Mouse (Mus musculus): ENCODE data around the gene Acsbg2. TPM values are rescaled to one million over a fixed set of nuclear protein-coding genes. Genes with fewer than 3 reads are reported as not detected.

Acsbg2 gene
- total RNA-seq, 1 experiment from 2014 or later = 0.44 TPM

DNA sequence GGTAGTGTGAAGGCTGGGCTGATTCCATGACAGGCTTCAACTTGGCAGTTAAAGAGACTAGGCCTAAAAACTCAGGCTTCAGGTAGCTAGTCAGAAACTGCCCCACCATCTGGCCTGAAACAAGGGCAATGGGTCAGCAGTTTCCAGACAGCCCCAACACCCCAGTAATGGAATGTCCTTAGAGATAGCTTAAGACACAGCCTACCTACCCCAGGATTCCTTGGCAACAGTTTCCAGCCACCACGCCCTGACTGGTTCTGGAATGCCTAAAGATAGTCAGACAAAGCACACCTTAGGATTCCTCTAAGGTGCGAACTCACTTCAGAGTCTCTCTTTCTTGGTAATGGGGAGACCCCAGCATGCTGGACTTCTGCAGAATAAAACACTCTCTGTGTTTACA lies 51.9 kb downstream of the Acsbg2 start:
- DNase-seq = no peak

DNA sequence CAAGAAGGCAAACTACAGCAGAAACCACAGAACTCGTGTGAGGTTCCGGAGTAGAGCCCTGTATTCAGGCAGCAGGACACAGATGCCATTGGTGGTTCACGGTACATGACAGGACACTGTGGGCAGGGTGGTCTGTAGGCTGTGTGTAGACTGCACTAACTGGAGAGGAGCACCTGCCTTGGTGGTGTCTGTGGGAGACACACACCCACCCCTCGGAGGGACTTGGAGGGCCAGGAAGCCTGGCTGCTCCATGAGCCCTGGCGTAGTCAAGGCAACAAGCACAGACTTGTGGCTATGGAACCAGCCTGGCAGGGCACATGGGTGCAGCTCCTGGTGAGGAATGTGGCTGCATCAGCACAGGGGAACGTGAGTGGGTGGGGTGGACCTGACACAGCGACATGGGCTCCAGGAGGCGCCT lies 54.5 kb downstream of the Acsbg2 start:
- DNase-seq = no peak

DNA sequence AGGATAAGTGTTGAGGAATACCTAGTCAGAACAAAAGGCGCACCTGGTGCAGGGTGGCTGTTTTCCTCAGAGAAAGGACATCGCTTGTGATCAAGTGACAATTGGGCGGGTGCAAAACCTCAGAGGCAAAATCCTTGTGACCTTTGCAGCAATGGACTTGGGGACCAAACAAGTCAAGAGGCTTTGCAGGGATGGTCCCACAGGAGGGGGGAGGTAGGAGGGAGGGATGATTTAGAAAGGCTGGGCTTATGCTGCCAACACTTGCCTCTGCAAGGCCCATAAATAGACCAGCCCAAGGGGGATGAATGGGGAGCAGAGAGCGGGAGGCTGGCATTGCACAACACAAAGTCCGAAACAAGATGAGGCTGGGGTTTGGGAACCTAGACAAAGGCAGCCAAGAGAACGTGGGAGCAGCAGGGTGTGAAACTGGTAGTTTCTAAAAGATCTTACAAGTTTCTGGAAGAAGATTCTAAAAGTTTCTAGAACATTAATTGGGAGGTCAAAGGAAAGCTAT lies 55.2 kb downstream of the Acsbg2 start:
- DNase-seq = no peak

DNA sequence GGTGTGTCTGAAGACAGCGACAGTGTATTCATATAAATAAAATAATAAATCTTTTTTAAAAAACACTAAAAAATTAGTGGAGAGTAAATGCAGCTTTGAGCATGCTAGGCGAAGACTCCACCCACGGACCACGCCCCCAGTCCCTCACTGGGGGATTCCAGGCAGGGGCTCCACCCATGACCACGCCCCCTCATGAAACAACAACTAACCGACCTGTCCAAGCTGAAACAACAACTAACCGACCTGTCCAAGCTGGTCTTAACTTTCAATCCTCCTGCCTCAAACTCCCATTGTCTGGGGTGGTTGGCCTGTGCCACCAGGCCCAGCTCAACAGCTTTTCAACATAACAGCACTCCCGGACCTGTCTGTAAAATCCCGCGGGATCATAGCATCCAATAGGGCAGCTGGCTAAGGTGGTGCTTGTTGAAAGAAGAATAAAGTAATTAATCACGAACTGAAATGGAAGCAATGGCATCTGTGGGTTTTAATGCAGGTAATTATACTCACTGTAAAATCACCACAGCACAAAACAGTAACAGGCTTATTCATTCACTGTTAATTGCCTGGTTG lies 56.1 kb downstream of the Acsbg2 start:
- DNase-seq = peak; percentile 54

DNA sequence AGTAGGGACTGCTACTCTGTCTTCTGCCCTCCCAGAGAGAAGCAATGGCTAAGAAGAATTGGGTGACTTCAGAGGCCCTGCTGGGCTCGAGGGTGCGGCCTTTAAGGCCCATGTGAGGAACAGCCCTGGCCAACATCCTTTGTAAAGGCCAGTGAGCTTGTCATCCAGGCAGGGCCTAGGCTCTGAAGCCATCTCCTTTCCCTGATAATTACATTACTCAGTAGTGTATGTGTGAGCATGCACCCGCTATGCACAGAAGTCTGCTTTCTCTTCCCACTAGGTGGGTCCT lies 59.2 kb downstream of the Acsbg2 start:
- DNase-seq = no peak

DNA sequence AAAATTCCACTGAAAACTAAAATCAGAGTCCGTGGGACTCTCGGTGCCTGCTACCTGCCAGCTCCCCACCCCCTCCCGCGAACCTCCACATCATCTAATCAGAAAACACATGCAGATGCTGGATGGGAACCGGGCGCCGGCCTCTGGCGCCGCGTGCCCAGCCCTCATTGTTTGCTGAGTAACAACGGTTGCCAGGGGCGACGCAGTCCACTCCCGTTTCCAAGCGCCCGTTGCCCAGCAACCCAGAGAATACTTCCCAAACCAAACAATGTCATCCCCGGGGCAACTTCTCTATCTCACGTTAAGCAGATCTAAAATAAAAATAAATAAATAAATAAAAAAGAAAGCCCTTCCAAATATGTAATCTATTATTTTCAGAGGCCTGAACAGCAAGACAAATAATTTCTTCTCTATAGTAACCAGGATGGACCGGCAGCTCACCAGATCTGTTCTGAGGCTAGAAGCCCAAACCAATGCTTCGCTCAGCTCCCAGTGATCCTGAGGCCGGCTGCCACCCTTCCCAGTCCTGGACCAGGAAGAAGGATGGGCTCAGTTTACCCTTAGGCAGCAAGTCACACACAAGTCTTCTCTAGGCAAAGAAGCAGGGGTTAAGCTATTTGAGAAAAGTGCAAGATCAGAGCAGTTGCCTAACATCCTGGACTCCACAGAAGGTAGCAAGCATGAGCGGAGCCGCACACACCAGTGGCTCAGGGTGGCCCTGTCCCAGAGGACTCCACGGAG lies 59.8 kb downstream of the Acsbg2 start:
- peak; percentile 88 for DNase-seq

DNA sequence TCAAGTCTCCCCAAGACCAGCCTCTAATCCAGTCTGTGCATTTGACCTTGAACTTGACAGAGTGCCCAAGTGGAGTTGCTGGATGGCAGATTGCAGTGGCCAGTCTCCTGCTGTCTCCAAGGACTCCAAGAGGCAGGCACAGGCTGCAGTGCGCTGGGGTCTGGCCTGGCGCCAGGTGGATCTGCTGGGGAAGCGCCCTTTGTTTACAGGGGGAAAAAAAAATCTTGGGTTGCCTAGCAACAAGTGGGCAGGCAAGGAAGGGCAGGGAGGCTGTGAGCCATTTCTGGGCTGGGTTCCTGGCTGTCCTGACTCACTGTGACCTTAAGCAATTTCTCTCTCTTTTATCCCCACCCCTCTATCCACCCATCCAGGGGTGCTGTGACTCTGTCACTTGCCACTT lies 64.0 kb downstream of the Acsbg2 start:
- peak; percentile 97 for DNase-seq

DNA sequence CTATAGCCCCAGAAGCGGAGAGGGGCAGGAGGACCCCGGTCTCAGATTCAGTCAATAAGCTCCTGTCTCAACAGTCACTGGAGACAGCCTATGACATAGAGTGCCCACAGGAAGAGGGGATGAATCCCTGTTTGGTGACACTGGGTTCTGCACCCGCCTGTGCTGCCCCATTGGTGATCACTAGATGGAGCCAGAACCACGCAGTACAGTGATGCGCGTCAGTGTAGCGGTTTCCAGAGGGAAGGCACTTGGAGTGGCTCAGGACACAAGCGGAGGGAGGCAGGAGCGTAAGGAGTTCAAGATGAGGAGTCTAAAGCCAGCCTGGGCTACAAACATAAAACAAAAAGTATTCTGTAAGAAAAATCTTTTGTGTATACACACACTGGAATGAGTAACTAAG lies 65.7 kb downstream of the Acsbg2 start:
- peak; percentile 88 for DNase-seq

DNA sequence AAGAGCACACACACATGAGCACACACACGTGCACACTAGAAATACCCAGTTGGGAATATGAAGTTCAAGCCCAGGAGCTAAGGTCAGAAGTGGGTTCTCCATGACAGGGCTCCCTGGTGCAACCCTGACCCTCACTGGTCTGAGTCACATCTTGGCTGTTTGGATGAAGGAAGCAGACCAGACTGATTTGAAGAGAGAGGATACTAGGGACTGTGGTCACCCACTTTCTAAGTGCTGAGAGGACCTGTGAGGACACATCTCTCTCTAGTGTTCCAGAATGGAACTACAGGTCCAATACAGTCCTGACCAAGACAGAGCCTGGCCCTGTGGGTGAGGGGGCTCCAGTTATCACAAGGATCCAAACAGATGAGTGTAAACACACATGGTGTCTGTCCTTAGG lies 68.5 kb downstream of the Acsbg2 start:
- DNase-seq = peak; percentile 63

DNA sequence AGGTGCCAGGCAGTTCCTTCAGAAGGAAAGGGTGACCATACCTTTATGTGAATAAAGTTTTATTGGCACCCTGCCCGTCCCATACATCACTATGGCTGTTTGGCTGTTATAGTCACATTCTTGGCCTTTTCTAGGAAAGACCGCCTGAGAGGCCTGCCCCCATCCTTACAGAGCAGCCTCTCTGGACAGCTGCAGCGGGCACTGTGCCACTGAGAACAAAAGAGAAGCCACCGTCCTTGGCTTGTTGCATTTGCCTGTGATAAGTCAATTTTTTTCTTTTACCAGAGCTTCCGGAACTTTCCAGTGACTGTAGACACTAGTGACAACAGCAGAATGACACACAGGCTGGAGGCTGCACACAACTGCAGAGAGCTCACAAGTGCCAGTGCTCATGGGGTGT lies 69.3 kb downstream of the Acsbg2 start:
- peak; percentile 85 for DNase-seq

DNA sequence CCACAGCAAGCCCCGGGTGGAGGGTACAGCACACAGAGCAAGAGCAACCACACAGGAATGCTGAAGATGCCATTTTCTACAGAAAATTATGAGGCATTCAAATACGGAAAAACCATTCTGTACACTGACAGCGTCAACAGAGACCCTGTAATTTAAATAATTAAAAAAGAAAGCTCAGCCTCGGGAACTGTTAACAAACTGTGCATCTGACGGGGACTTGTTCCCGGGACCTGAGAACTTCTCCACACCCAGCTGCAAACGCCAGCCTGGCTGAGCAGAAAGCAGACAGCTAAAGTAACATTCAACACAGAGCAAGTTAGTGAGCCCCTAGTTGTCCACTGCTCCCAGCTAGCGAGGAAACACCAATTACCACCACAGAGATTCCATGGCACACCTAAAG lies 72.2 kb downstream of the Acsbg2 start:
- no peak for DNase-seq

DNA sequence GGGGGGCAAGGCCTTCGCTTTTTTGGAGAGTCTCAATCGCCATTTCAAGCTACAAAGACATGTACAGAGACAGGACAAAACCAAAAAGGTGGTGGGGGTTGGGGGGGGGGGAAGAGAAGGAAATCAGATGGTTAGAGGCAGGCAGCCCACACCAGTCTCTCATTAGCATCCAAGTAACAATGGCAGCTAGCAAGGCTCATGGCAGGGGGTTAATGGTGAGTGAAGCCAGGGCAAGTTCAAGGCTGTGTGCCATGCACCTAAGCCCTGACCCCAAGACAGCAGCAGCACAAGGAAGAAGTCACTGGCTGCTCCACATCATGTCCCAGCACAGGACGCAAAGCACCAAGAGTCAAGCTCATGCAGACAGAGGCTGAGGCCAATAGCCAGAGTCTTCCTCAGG lies 75.0 kb downstream of the Acsbg2 start:
- no peak for DNase-seq

DNA sequence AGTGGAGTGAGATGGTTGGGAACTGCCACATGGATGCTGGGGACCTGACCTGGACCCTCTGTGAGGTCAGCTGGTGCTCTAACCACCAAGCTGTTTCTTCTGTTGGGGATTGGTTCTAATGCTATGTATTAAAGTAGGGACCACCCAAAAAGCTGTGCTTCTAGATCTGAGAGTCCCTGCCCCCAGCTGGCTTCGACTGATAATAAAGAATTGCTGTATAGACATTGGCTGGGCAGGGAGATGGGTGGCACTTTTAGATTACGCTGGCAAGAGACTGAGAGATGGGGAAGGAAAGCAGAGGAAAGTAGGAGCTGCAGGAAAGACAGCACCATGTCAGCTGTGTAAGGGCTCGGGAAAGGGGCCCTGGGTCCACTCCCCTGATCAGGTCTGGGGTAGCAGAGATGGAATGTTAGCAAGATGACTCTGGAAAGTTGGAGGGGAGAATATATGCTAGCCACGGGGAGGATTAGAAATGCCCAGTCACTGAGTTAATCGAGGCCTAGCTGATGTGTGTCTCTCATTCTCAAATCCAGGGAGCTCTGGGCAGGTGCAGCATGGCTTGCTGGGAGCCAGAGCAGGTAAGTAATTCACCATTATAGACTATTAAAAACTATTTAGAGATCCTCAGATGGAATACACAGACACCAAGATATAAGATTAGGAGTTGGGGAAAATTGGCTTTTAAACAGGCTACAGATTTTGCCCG lies 80.5 kb downstream of the Acsbg2 start:
- DNase-seq = no peak

Other genes starting within 250 kb of the Acsbg2 start
- 332 and 338 TPM in 2 replicates for gene Lonp1, start 247.6 kb downstream of the Acsbg2 start, total RNA-seq (2021)
- 1.8 and 2.0 TPM in 2 replicates for gene Catsperd, start 246.3 kb downstream of the Acsbg2 start, total RNA-seq (2021)
- gene Ranbp3, start 201.2 kb downstream of the Acsbg2 start, total RNA-seq (2021) = 59.4 and 63.8 TPM in 2 replicates
- gene Ndufa11, start 156.7 kb downstream of the Acsbg2 start, total RNA-seq (2021) = 382 and 386 TPM in 2 replicates
- gene Vmac, start 156.4 kb downstream of the Acsbg2 start, total RNA-seq (2021) = 22.3 and 23.9 TPM in 2 replicates
- gene Nrtn, start 116.9 kb downstream of the Acsbg2 start, total RNA-seq (2021) = 4.5 and 4.8 TPM in 2 replicates
- gene Dus3l, start 109.7 kb downstream of the Acsbg2 start, total RNA-seq (2021) = 29.1 and 37.2 TPM in 2 replicates
- gene Prr22, start 104.2 kb downstream of the Acsbg2 start, total RNA-seq (2021) = 0.30 and 1.0 TPM in 2 replicates
- gene Rfx2, start 43.4 kb downstream of the Acsbg2 start, total RNA-seq (2021) = 5.9 and 6.0 TPM in 2 replicates
- 7.2 and 7.3 TPM in 2 replicates for gene 1700061G19Rik, start 1.0 kb upstream of the Acsbg2 start, total RNA-seq (2021)
- gene Mllt1, start 61.0 kb upstream of the Acsbg2 start, total RNA-seq (2021) = 29.0 and 33.6 TPM in 2 replicates
- gene Acer1, start 107.7 kb upstream of the Acsbg2 start, total RNA-seq (2021) = not detected in 2 replicates
- gene Clpp, start 115.9 kb upstream of the Acsbg2 start, total RNA-seq (2021) = 106 and 107 TPM in 2 replicates
- gene Alkbh7, start 122.9 kb upstream of the Acsbg2 start, total RNA-seq (2021) = 65.6 and 67.0 TPM in 2 replicates
- gene Pspn, start 125.6 kb upstream of the Acsbg2 start, total RNA-seq (2021) = 1.1 TPM in 1 of 2 replicates, not detected in the other
- gene Gtf2f1, start 136.8 kb upstream of the Acsbg2 start, total RNA-seq (2021) = 53.7 and 63.7 TPM in 2 replicates
- not detected in 2 replicates for gene Gm17949, start 137.0 kb upstream of the Acsbg2 start, total RNA-seq (2021)
- gene Khsrp, start 157.1 kb upstream of the Acsbg2 start, total RNA-seq (2021) = 90.2 and 99.9 TPM in 2 replicates
- gene Slc25a41, start 167.2 kb upstream of the Acsbg2 start, total RNA-seq (2021) = not detected in 2 replicates
- 0.38 and 1.4 TPM in 2 replicates for gene Crb3, start 184.7 kb upstream of the Acsbg2 start, total RNA-seq (2021)
- 91.4 and 116 TPM in 2 replicates for gene Slc25a23, start 185.4 kb upstream of the Acsbg2 start, total RNA-seq (2021)
- 1.7 and 9.7 TPM in 2 replicates for gene Dennd1c, start 204.1 kb upstream of the Acsbg2 start, total RNA-seq (2021)
- gene Tubb4a, start 213.3 kb upstream of the Acsbg2 start, total RNA-seq (2021) = 6.4 and 12.3 TPM in 2 replicates
- 0.44 and 0.68 TPM in 2 replicates for gene Tnfsf9, start 230.9 kb upstream of the Acsbg2 start, total RNA-seq (2021)